Mouse (Mus musculus): Measurements from ENCODE around the gene C1qtnf7. TPM values are rescaled to one million over a fixed set of nuclear protein-coding genes. Genes with fewer than 3 reads are reported as not detected.

C1qtnf7 gene
- polyA plus RNA-seq, 1 experiment, result 4.8 TPM

GRCm38 (mm10) chr5:43590311-43590731, 75.0 kb downstream of the C1qtnf7 start:
- TF ChIP-seq POLR2A (IDR thresholded peaks at IDR 0.05; ENCODE audit: low read depth, low read length), result no peak
- no peak for TF ChIP-seq CTCF (IDR thresholded peaks at IDR 0.05; ENCODE audit: borderline replicate concordance, insufficient read depth, low read length)
- Histone ChIP-seq H3K4me3 (ENCODE audit: insufficient read depth, low read length) (no peak overlapping the region), H3K27ac (ENCODE audit: insufficient read depth, low read length) (peak overlapping the region; percentile 31), H3K4me1 (ENCODE audit: control insufficient read depth, insufficient read depth, low read length) (no peaks in the 10 kb centered on the region; the same call in 1 of the 2 replicates)

DNA sequence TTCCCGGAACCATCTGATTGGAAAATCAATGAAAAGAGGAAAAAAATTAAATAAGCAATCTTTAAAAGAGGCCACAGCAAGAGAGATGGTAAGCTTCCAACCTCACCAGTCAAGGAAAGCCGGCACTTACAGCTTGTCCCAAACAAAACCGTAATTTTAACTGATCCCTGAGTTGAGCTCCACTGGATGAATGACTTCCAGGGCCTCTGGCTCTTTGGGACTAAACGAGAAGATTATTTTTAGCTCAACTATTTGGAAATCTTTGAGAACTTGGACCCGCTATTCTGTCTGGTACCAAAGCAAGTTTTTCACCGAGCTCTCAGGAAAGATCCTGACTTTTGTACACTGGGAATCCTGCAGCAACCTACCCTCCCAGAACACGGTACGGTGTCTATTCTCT, 86.3 kb downstream of the C1qtnf7 start:
- Histone ChIP-seq H3K4me3 (ENCODE audit: insufficient read depth, low read length) (no peak overlapping the region), H3K27ac (ENCODE audit: insufficient read depth, low read length) (no peak overlapping the region), H3K4me1 (ENCODE audit: control insufficient read depth, insufficient read depth, low read length) (no peaks in the 10 kb centered on the region)
- TF ChIP-seq CTCF (IDR thresholded peaks at IDR 0.05; ENCODE audit: borderline replicate concordance, insufficient read depth, low read length) (no peak), POLR2A (IDR thresholded peaks at IDR 0.05; ENCODE audit: low read depth, low read length) (no peak)

- no peak overlapping the region for H3K4me3 ChIP-seq (ENCODE audit: insufficient read depth, low read length)
- no peak overlapping the region for H3K27ac ChIP-seq (ENCODE audit: insufficient read depth, low read length)
- TF ChIP-seq POLR2A (IDR thresholded peaks at IDR 0.05; ENCODE audit: low read depth, low read length), result no peak
- TF ChIP-seq CTCF (IDR thresholded peaks at IDR 0.05; ENCODE audit: borderline replicate concordance, insufficient read depth, low read length), result no peak
- H3K4me1 ChIP-seq (ENCODE audit: control insufficient read depth, insufficient read depth, low read length), result no peaks in the 10 kb centered on the region
Measured at GRCm38 (mm10) chr5:43602518-43602917, 87.2 kb downstream of the C1qtnf7 start.

- Histone ChIP-seq H3K4me3 (ENCODE audit: insufficient read depth, low read length) (no peak overlapping the region), H3K27ac (ENCODE audit: insufficient read depth, low read length) (no peak overlapping the region), H3K4me1 (ENCODE audit: control insufficient read depth, insufficient read depth, low read length) (no peaks in the 10 kb centered on the region)
- TF ChIP-seq CTCF (IDR thresholded peaks at IDR 0.05; ENCODE audit: borderline replicate concordance, insufficient read depth, low read length) (no peak), POLR2A (IDR thresholded peaks at IDR 0.05; ENCODE audit: low read depth, low read length) (no peak)
Measured at GRCm38 (mm10) chr5:43603559-43603958, 88.2 kb downstream of the C1qtnf7 start.

GRCm38 (mm10) chr5:43608073-43608472, 92.7 kb downstream of the C1qtnf7 start:
- no peak overlapping the region for H3K27ac ChIP-seq (ENCODE audit: insufficient read depth, low read length)
- no peak overlapping the region for H3K4me3 ChIP-seq (ENCODE audit: insufficient read depth, low read length)
- TF ChIP-seq CTCF (IDR thresholded peaks at IDR 0.05; ENCODE audit: borderline replicate concordance, insufficient read depth, low read length), result no peak
- TF ChIP-seq POLR2A (IDR thresholded peaks at IDR 0.05; ENCODE audit: low read depth, low read length), result no peak
- no peaks in the 10 kb centered on the region for H3K4me1 ChIP-seq (ENCODE audit: control insufficient read depth, insufficient read depth, low read length)

DNA sequence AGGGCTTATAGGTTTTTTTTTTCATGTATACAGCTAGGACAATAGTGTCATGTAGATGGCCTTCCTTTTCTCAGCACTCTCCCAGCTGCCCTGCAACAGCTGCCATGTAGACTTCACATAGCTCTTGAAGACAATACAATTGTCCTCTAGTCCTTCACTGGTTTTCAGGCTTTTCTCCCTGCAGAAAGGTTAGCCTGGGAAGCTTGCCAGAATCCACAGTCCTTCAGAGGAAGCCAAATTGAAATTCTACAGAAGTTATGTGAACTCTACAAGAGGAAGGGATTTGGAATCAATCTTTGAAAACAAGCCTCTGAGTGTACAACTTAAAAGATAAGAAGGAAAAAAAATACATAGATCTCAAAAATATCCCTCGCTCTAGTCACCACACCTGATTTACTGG, 94.4 kb downstream of the C1qtnf7 start:
- no peak overlapping the region for H3K27ac ChIP-seq (ENCODE audit: insufficient read depth, low read length)
- TF ChIP-seq CTCF (IDR thresholded peaks at IDR 0.05; ENCODE audit: borderline replicate concordance, insufficient read depth, low read length), result no peak
- no peak for TF ChIP-seq POLR2A (IDR thresholded peaks at IDR 0.05; ENCODE audit: low read depth, low read length)

DNA sequence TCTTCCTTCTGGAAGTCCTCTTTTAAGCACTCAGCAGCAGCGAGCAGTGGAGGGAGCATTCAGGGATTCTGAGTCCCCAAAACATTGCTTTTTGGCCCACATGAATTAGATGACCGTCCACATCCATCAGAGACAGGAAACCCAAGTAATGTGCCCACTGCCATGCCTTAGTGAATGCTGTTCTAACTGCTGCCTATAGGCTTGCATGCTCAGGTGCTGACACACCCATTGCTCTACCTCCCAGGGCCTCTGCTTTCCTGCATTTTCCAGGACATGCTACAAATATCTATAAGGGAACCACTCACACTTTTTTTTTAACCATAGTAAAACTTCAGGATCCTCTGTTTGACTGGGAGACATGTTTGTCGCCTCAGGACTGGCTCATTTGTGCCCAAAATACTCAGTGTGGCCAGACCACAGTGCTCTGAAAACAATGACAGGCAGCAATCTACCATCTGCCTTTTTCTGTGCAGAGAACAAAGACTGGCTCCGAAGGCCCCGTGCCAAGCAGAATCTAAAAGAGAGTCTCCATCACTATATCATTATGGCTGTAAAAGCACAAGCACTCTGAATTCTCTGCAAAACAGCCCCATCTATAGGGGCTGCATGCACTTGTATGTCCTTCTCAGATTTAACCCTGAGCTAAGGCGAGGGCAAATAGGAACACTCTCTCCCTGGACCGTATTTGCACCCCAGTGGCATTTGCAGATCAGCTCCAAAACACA, 106.4 kb downstream of the C1qtnf7 start:
- no peak for TF ChIP-seq CTCF (IDR thresholded peaks at IDR 0.05; ENCODE audit: borderline replicate concordance, insufficient read depth, low read length)
- H3K4me1 ChIP-seq (ENCODE audit: control insufficient read depth, insufficient read depth, low read length), result no peaks in the 10 kb centered on the region
- H3K4me3 ChIP-seq (ENCODE audit: insufficient read depth, low read length), result no peak overlapping the region
- no peak overlapping the region for H3K27ac ChIP-seq (ENCODE audit: insufficient read depth, low read length)

More for the DNA sequence above, 94.4 kb downstream of the C1qtnf7 start:
- Histone ChIP-seq H3K4me3 (ENCODE audit: insufficient read depth, low read length) (no peak overlapping the region), H3K4me1 (ENCODE audit: control insufficient read depth, insufficient read depth, low read length) (no peaks in the 10 kb centered on the region)

GRCm38 (mm10) chr5:43625407-43625806, 110.1 kb downstream of the C1qtnf7 start:
- TF ChIP-seq CTCF (IDR thresholded peaks at IDR 0.05; ENCODE audit: borderline replicate concordance, insufficient read depth, low read length) (no peak), POLR2A (IDR thresholded peaks at IDR 0.05; ENCODE audit: low read depth, low read length) (no peak)
- H3K4me1 ChIP-seq (ENCODE audit: control insufficient read depth, insufficient read depth, low read length), result no peaks in the 10 kb centered on the region
- H3K27ac ChIP-seq (ENCODE audit: insufficient read depth, low read length), result no peak overlapping the region
- no peak overlapping the region for H3K4me3 ChIP-seq (ENCODE audit: insufficient read depth, low read length)

DNA sequence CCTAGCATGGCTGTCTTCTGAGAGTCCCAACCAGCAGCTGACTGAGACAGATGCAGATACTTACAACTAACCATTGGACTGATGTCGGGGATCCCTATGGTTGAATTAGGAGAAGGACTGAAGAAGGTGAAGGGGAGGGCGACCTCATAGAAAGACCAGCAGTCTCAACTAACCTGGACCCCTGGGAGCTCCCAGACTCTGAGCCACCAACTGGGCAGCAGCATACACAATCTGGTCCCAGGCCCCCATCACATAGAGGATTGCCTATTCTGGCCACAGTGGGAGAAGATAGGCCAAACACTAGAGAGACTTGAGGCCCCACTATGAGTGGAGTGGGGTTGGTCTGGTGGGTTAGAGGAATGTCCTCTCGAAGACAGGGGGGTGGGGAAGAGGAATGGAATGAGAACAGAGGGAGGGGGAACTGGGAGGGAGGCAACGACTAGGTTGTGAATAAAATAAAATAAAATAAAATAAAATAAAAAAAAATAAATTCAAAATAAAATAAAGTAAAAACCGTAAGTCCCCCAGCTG, 118.8 kb downstream of the C1qtnf7 start:
- no peak overlapping the region for H3K4me3 ChIP-seq (ENCODE audit: insufficient read depth, low read length)
- no peak for TF ChIP-seq CTCF (IDR thresholded peaks at IDR 0.05; ENCODE audit: borderline replicate concordance, insufficient read depth, low read length)
- H3K27ac ChIP-seq (ENCODE audit: insufficient read depth, low read length), result no peak overlapping the region
- H3K4me1 ChIP-seq (ENCODE audit: control insufficient read depth, insufficient read depth, low read length), result no peaks in the 10 kb centered on the region

- Histone ChIP-seq H3K27ac (ENCODE audit: insufficient read depth, low read length) (no peak overlapping the region), H3K4me1 (ENCODE audit: control insufficient read depth, insufficient read depth, low read length) (no peaks in the 10 kb centered on the region), H3K4me3 (ENCODE audit: insufficient read depth, low read length) (no peak overlapping the region)
- TF ChIP-seq POLR2A (IDR thresholded peaks at IDR 0.05; ENCODE audit: low read depth, low read length) (no peak), CTCF (IDR thresholded peaks at IDR 0.05; ENCODE audit: borderline replicate concordance, insufficient read depth, low read length) (no peak)
Measured at GRCm38 (mm10) chr5:43634602-43635081, 119.3 kb downstream of the C1qtnf7 start.

All from embryonic fibroblast, embryonic 13.5 days (primary cell).